Mouse (Mus musculus) liver, embryonic 14.5 days (tissue): Measurements from ENCODE around the gene Dnajb9. TPM values are rescaled to one million over a fixed set of nuclear protein-coding genes. Genes with fewer than 3 reads are reported as not detected.

ENCODE experiments used
- ATAC-seq: fragments of 200-750 bp; cut with Nextera tagmentation; 2 replicates; pipeline ENCODE4 v1.8.0; 2017; ENCODE audit warnings: moderate number of reproducible peaks, mild to moderate bottlenecking, moderate library complexity; ENCODE audit not compliant: insufficient read depth
- DNase-seq, 3 experiments: peaks; one replicate each; pipeline ENCODE4 v3.0.0-alpha.2; 2012 to 2013; ENCODE audit warnings: low read depth in 3 of 3, low spot score in 3 of 3
- H3K27ac ChIP-seq: fragments of 300-500 bp; sonication (generic); 2 replicates; pipeline ENCODE4 v1.5.1; 2014; ENCODE audit warnings: moderate library complexity, mild to moderate bottlenecking, control low read depth, inconsistent platforms
- H3K27me3 ChIP-seq: fragments of 300-500 bp; sonication (generic); 2 replicates; pipeline ENCODE4 v1.6.1; 2014; ENCODE audit warnings: mild to moderate bottlenecking, low read length, moderate library complexity; ENCODE audit not compliant: control insufficient read depth, insufficient read depth
- H3K36me3 ChIP-seq: fragments of 300-500 bp; sonication (generic); replicated peaks from 2 replicates; pipeline ENCODE4 v1.6.1; 2014; ENCODE audit warnings: low read depth; ENCODE audit not compliant: control insufficient read depth, insufficient read depth
- H3K4me1 ChIP-seq, 2 experiments: fragments of 200-500 bp in 1 of 2; fragments of 300-500 bp in 1 of 2; sonication (generic) in 1 of 2; replicated peaks; 2 replicates each; pipeline ENCODE4 v1.6.1; 2012 to 2014; ENCODE audit warnings: antibody characterized with exemption in 1 of 2, inconsistent platforms in 1 of 2, low read length in 1 of 2; ENCODE audit not compliant: control insufficient read depth in 2 of 2, insufficient read depth in 2 of 2
- H3K4me2 ChIP-seq: fragments of 300-500 bp; sonication (generic); 2 replicates; pipeline ENCODE4 v1.6.1; 2014; ENCODE audit warnings: low read depth, mild to moderate bottlenecking, control low read depth, moderate library complexity
- H3K4me3 ChIP-seq, 2 experiments: fragments of 200-500 bp in 1 of 2; fragments of 300-500 bp in 1 of 2; sonication (generic) in 1 of 2; 2 replicates each; pipeline ENCODE4 v1.5.1; 2012 to 2014; ENCODE audit warnings: low read depth in 2 of 2, low read length in 2 of 2, mild to moderate bottlenecking in 2 of 2, control low read depth in 1 of 2, inconsistent platforms in 1 of 2, moderate library complexity in 1 of 2; ENCODE audit not compliant: insufficient read depth in 1 of 2
- H3K9ac ChIP-seq: fragments of 300-500 bp; sonication (generic); replicated peaks from 2 replicates; pipeline ENCODE4 v1.6.1; 2014; ENCODE audit warnings: mild to moderate bottlenecking, control low read depth, moderate library complexity
- H3K9me3 ChIP-seq: fragments of 300-500 bp; sonication (generic); 2 replicates; pipeline ENCODE4 v1.6.1; 2016; ENCODE audit warnings: low read length, mixed read lengths; ENCODE audit not compliant: control insufficient read depth
- CTCF ChIP-seq: IDR thresholded peaks from 2 replicates; pipeline ENCODE4 v1.5.1; 2016; ENCODE audit warnings: antibody characterized with exemption, low read depth, control low read depth
- EP300 ChIP-seq: IDR thresholded peaks from 2 replicates; pipeline ENCODE4 v1.6.1; 2016; ENCODE audit warnings: antibody characterized with exemption, low read depth
- WGBS: fragments of 180-500 bp; shearing (Covaris S2); extraction: QIAGEN DNeasy Blood & Tissue Kit; methylation state at CpG from one replicate; pipeline ENCODE4 v1.1.7; 2014; ENCODE audit not compliant: insufficient replicate concordance; 5-methylcytosine and 5-hydroxymethylcytosine counted together
- microRNA-seq: library from miRNA; unstranded; fragments of <30 nt; microRNA quantifications from one replicate; pipeline ENCODE4, GENCODE M21; 2016
- polyA plus RNA-seq, 2 experiments: library from polyadenylated mRNA; depleted of rRNA in 1 of 2; stranded (reverse) in 1 of 2; unstranded in 1 of 2; fragments of >200 nt; fragmentation: Nextera tagmentation in 1 of 2; extraction: Ambion mirVana in 1 of 2; gene quantifications; 2 replicates each; pipeline versions ENCODE4 v1.2.1 to v1.2.3; 2012 to 2014

The Dnajb9 gene
- polyA plus RNA-seq, 2 experiments, result 4.4 to 15.4 TPM

GRCm38 (mm10) chr12:44176331-44177037 is 33.6 kb downstream of the Dnajb9 start:
- no peak for DNase-seq
- no peak overlapping the region for H3K4me3 ChIP-seq
- no peak for TF ChIP-seq EP300
- no peaks in the 10 kb centered on the region for H3K27me3 ChIP-seq
- no peak for ATAC-seq
- no peaks in the 10 kb centered on the region for H3K9me3 ChIP-seq
- 35% methylated on average over 10 of the region's 10 CpGs for WGBS
- no peaks in the 10 kb centered on the region for H3K4me1 ChIP-seq
- no peak overlapping the region for H3K4me2 ChIP-seq
- no peak overlapping the region for H3K9ac ChIP-seq
- H3K36me3 ChIP-seq, result no peaks in the 10 kb centered on the region
- no peak overlapping the region for H3K27ac ChIP-seq

GRCm38 (mm10) chr12:44166949-44167348 is 43.2 kb downstream of the Dnajb9 start:
- no peaks in the 10 kb centered on the region for H3K4me1 ChIP-seq
- H3K27ac ChIP-seq, result no peak overlapping the region
- no peak overlapping the region for H3K9ac ChIP-seq
- H3K36me3 ChIP-seq, result no peaks in the 10 kb centered on the region
- no peak overlapping the region for H3K4me2 ChIP-seq
- H3K4me3 ChIP-seq, result no peak overlapping the region
- TF ChIP-seq EP300 (no peak), CTCF (peak; percentile 37; the same call in 1 of the 2 replicates)
- H3K27me3 ChIP-seq, result no peaks in the 10 kb centered on the region
- DNase-seq (peak in 2 of 3 experiments; percentile 14 to 17), ATAC-seq (no peak)
- no peaks in the 10 kb centered on the region for H3K9me3 ChIP-seq

GRCm38 (mm10) chr12:44159349-44159748 is 50.8 kb downstream of the Dnajb9 start:
- WGBS, result 54% methylated on average over 1 of the region's 1 CpGs

More at GRCm38 (mm10) chr12:44159349-44159748, 50.8 kb downstream of the Dnajb9 start:
- DNase-seq (no peak), ATAC-seq (no peak)
- H3K4me1 ChIP-seq, result no peaks in the 10 kb centered on the region
- no peaks in the 10 kb centered on the region for H3K27me3 ChIP-seq
- H3K9me3 ChIP-seq, result no peaks in the 10 kb centered on the region
- no peak overlapping the region for H3K4me3 ChIP-seq
- H3K4me2 ChIP-seq, result no peak overlapping the region
- H3K27ac ChIP-seq, result no peak overlapping the region
- no peaks in the 10 kb centered on the region for H3K36me3 ChIP-seq
- no peak overlapping the region for H3K9ac ChIP-seq
- TF ChIP-seq CTCF (no peak), EP300 (no peak)

Small RNA genes lying within 50 kb of the gene (microRNA-seq; reads per million reads assigned to microRNA genes)
- gene Mir5627, result not detected

Other genes starting within 250 kb of the Dnajb9 start
- gene Pnpla8, start 11.0 kb upstream of the Dnajb9 start, polyA plus RNA-seq (2012; rRNA removed), result 5.2 and 8.8 TPM in 2 replicates
- gene Pnpla8, start 11.0 kb upstream of the Dnajb9 start, polyA plus RNA-seq (2014; fragmentation: Nextera tagmentation; extraction: Ambion mirVana), result 21.4 and 24.7 TPM in 2 replicates
- gene Nrcam, start 118.6 kb upstream of the Dnajb9 start, polyA plus RNA-seq (2012; rRNA removed), result 0.06 TPM in 2 replicates
- 0.23 TPM in 2 replicates for gene Nrcam, start 118.6 kb upstream of the Dnajb9 start, polyA plus RNA-seq (2014; fragmentation: Nextera tagmentation; extraction: Ambion mirVana)